Mouse (Mus musculus) heart, embryonic 14.5 days (tissue): ENCODE measurements around the gene Gm29776. TPM values are rescaled to one million over a fixed set of nuclear protein-coding genes. Genes with fewer than 3 reads are reported as not detected.

ENCODE experiments used
- microRNA-seq: library from miRNA; unstranded; fragments of <30 nt; microRNA quantifications from one replicate; pipeline ENCODE4, GENCODE M21; 2016
- polyA plus RNA-seq: library from polyadenylated mRNA; unstranded; fragments of >200 nt; fragmentation: Nextera tagmentation; extraction: Ambion mirVana; gene quantifications from 2 replicates; pipeline ENCODE4 v1.2.1, GENCODE M21; 2014

Gm29776 gene
- polyA plus RNA-seq, 1 experiment from 2014 or later, result 0.35 TPM

Small RNAs within 50 kb of the gene (microRNA-seq; reads per million reads assigned to microRNA genes)
- gene Mir6948, result not detected

Other genes with a start within 250 kb of the Gm29776 start
- 40.6 and 47.8 TPM in 2 replicates for gene Lrp10, start 234.7 kb downstream of the Gm29776 start, polyA plus RNA-seq
- 1.4 TPM in 2 replicates for gene Rem2, start 222.7 kb downstream of the Gm29776 start, polyA plus RNA-seq
- 55.9 and 56.0 TPM in 2 replicates for gene Prmt5, start 181.3 kb downstream of the Gm29776 start, polyA plus RNA-seq
- gene Haus4, start 144.2 kb downstream of the Gm29776 start, polyA plus RNA-seq, result 36.1 and 36.3 TPM in 2 replicates
- 22.4 and 25.4 TPM in 2 replicates for gene Ajuba, start 121.3 kb downstream of the Gm29776 start, polyA plus RNA-seq
- gene 4931414P19Rik, start 92.8 kb downstream of the Gm29776 start, polyA plus RNA-seq, result 4.7 and 7.1 TPM in 2 replicates
- 336 and 345 TPM in 2 replicates for gene Psmb5, start 80.8 kb downstream of the Gm29776 start, polyA plus RNA-seq
- gene Psmb11, start 77.4 kb downstream of the Gm29776 start, polyA plus RNA-seq, result not detected in 2 replicates
- not detected in 2 replicates for gene Gm17606, start 57.9 kb downstream of the Gm29776 start, polyA plus RNA-seq
- gene Cdh24, start 57.5 kb downstream of the Gm29776 start, polyA plus RNA-seq, result 1.3 and 2.0 TPM in 2 replicates
- 47.3 and 49.8 TPM in 2 replicates for gene 1700123O20Rik, start 12.6 kb downstream of the Gm29776 start, polyA plus RNA-seq
- 69.1 and 81.1 TPM in 2 replicates for gene Acin1, start 11.9 kb downstream of the Gm29776 start, polyA plus RNA-seq
- not detected in 2 replicates for gene Cebpe, start 13.3 kb upstream of the Gm29776 start, polyA plus RNA-seq
- 5.0 and 5.1 TPM in 2 replicates for gene Slc7a8, start 83.1 kb upstream of the Gm29776 start, polyA plus RNA-seq
- not detected in 2 replicates for gene Rnf212b, start 115.3 kb upstream of the Gm29776 start, polyA plus RNA-seq
- gene Homez, start 172.1 kb upstream of the Gm29776 start, polyA plus RNA-seq, result 8.2 and 9.5 TPM in 2 replicates
- gene Ppp1r3e, start 178.7 kb upstream of the Gm29776 start, polyA plus RNA-seq, result 1.7 and 1.9 TPM in 2 replicates
- 3.0 and 4.3 TPM in 2 replicates for gene Bcl2l2, start 184.5 kb upstream of the Gm29776 start, polyA plus RNA-seq
- not detected in 2 replicates for gene Gm20521, start 184.6 kb upstream of the Gm29776 start, polyA plus RNA-seq
- gene Pabpn1, start 193.7 kb upstream of the Gm29776 start, polyA plus RNA-seq, result 80.6 and 83.8 TPM in 2 replicates
- gene Slc22a17, start 214.3 kb upstream of the Gm29776 start, polyA plus RNA-seq, result 18.5 and 25.6 TPM in 2 replicates
- gene Efs, start 227.3 kb upstream of the Gm29776 start, polyA plus RNA-seq, result 12.2 and 14.6 TPM in 2 replicates
- not detected in 2 replicates for gene Il25, start 233.9 kb upstream of the Gm29776 start, polyA plus RNA-seq
- 0.58 and 0.72 TPM in 2 replicates for gene Cmtm5, start 237.4 kb upstream of the Gm29776 start, polyA plus RNA-seq